Mouse (Mus musculus) stomach, postnatal 0 days (tissue): ENCODE results near the gene Arpc5l. TPM values are rescaled to one million over a fixed set of nuclear protein-coding genes. Genes with fewer than 3 reads are reported as not detected.

Experiments used
- ATAC-seq: fragments of 200-750 bp; cut with Nextera tagmentation; 2 replicates; pipeline ENCODE4 v1.8.0; 2017; ENCODE audit not compliant: low FRiP score, low TSS enrichment
- DNase-seq: peaks from one replicate; pipeline ENCODE4 v3.0.0-alpha.2; 2016; ENCODE audit warnings: low spot score
- H3K27ac ChIP-seq: fragments of 300-500 bp; sonication (generic); replicated peaks from 2 replicates; pipeline ENCODE4 v1.5.1; 2014; ENCODE audit warnings: mild to moderate bottlenecking, control low read depth
- H3K27me3 ChIP-seq: fragments of 300-500 bp; sonication (generic); 2 replicates; pipeline ENCODE4 v1.6.1; 2014; ENCODE audit warnings: low read length; ENCODE audit not compliant: control insufficient read depth, insufficient read depth
- H3K36me3 ChIP-seq: fragments of 300-500 bp; sonication (generic); 2 replicates; pipeline ENCODE4 v1.6.1; 2014; ENCODE audit warnings: low read length, mixed read lengths; ENCODE audit not compliant: control insufficient read depth, insufficient read depth
- H3K4me1 ChIP-seq: fragments of 300-500 bp; sonication (generic); replicated peaks from 2 replicates; pipeline ENCODE4 v1.6.1; 2014; ENCODE audit warnings: antibody characterized with exemption; ENCODE audit not compliant: control insufficient read depth, insufficient read depth
- H3K4me2 ChIP-seq: fragments of 300-500 bp; sonication (generic); replicated peaks from 2 replicates; pipeline ENCODE4 v1.6.1; 2014; ENCODE audit warnings: low read depth, mild to moderate bottlenecking, control low read depth, moderate library complexity
- H3K4me3 ChIP-seq: fragments of 300-500 bp; sonication (generic); 2 replicates; pipeline ENCODE4 v1.5.1; 2014; ENCODE audit warnings: low read depth, low read length, control low read depth
- H3K9ac ChIP-seq: fragments of 300-500 bp; sonication (generic); 2 replicates; pipeline ENCODE4 v1.6.1; 2014; ENCODE audit warnings: mild to moderate bottlenecking, low read length, control low read depth, mixed read lengths
- H3K9me3 ChIP-seq: fragments of 300-500 bp; sonication (generic); 2 replicates; pipeline ENCODE4 v1.6.1; 2016; ENCODE audit warnings: low read length; ENCODE audit not compliant: control insufficient read depth
- CTCF ChIP-seq: IDR thresholded peaks from 2 replicates; pipeline ENCODE4 v1.5.1; 2016; ENCODE audit warnings: antibody characterized with exemption, low read depth, mild to moderate bottlenecking, moderate library complexity
- EP300 ChIP-seq: optimal IDR thresholded peaks from 2 replicates; pipeline ENCODE3; 2016; ENCODE audit warnings: antibody characterized with exemption
- WGBS: fragments of 180-500 bp; shearing (Covaris S2); extraction: QIAGEN DNeasy Blood & Tissue Kit; methylation state at CpG from one replicate; pipeline ENCODE4 v1.1.7; 2014; 5-methylcytosine and 5-hydroxymethylcytosine counted together
- polyA plus RNA-seq: library from polyadenylated mRNA; unstranded; fragments of >200 nt; fragmentation: Nextera tagmentation; extraction: Ambion mirVana; gene quantifications from 2 replicates; pipeline ENCODE4 v1.2.1, GENCODE M21; 2015

The Arpc5l gene
- polyA plus RNA-seq, 1 experiment from 2014 or later: 142 TPM

DNA sequence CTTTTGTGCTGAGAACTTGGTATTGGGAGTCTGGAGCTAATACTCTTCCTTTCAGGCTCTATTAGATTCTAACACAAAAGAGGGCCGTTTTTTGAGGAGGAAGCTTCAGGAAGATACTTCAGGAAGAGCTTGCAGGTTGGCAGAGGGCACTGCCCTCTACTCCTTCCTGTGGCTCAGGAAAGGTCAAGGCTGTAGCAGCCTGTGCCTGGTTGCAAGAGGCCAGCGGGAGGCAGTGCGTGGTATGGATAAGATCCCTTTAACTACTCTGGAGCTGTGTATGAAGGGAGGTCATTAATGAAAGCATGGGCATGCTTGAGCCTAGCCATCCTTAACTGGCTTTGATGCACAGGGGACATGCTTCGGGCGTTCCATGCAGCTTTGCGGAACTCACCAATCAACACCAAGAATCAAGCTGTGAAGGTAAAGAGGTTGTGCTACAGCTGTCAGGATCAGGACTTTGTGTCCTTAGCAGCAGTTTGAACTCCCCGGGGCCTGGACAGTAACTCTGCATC is 7.7 kb downstream of the Arpc5l start:
- peaks cover 30% of the 10 kb centered on the region for H3K36me3 ChIP-seq
- ATAC-seq: no peak
- no peak for TF ChIP-seq CTCF
- TF ChIP-seq EP300: no peak
- no peak overlapping the region for H3K4me2 ChIP-seq
- no peak for DNase-seq
- no peak overlapping the region for H3K9ac ChIP-seq
- 0 out of 2 replicates have a peak, but pooled peaks cover 4% of the 10 kb centered on the region for H3K4me1 ChIP-seq
- no peaks in the 10 kb centered on the region for H3K27me3 ChIP-seq
- no peak overlapping the region for H3K4me3 ChIP-seq
- no peak overlapping the region for H3K27ac ChIP-seq
- WGBS: 91% methylated on average over 7 of the region's 7 CpGs
- no peaks in the 10 kb centered on the region for H3K9me3 ChIP-seq

DNA sequence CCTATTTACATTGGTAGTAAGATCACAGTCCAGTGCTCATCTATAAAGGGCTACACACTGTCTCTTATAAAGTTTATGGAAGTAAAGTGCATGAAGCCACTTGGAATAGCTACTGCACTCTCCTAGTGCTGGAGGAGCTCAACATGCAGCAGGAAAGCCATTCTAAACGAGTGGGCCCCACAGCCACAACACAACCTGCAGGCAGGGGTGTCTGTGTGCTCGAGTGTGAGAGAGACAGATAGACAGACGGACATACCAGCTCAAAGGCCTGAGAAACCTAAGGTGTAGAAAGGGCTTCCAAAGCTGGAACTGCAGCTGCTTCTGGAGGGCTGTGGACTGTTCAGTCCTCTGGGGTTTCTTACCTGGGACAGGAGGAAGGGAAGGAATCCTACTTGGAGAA is 11.4 kb downstream of the Arpc5l start:
- 73% methylated on average over 3 of the region's 3 CpGs for WGBS
- Histone ChIP-seq H3K9me3 (no peaks in the 10 kb centered on the region), H3K4me2 (no peak overlapping the region), H3K4me3 (no peak overlapping the region), H3K9ac (no peak overlapping the region), H3K36me3 (peaks cover 52% of the 10 kb centered on the region), H3K27me3 (no peaks in the 10 kb centered on the region), H3K4me1 (no peaks in the 10 kb centered on the region), H3K27ac (no peak overlapping the region)
- DNase-seq (no peak), ATAC-seq (no peak)
- TF ChIP-seq EP300: no peak
- TF ChIP-seq CTCF: no peak

DNA sequence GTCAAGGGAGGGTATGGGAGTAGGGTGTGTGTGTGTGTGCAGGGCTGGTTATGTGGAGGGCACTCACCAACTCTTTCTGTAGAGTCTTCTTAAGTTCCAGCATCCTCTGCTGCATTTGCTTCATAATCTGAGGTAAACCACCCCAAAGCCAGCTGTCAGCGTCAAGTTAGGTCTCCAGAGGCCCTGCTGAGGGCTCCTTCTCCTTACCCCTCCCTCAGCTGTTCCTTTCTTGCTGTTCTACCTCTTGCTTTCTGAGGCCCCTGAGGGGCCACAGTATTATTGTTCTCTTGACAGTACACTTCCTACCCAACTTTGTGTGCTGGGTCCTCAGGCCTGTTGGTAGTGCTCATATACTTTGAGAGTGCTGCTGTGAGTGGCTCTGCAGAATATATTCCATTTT is 14.9 kb downstream of the Arpc5l start:
- Histone ChIP-seq H3K4me3 (no peak overlapping the region), H3K36me3 (peaks cover 64% of the 10 kb centered on the region), H3K9ac (no peak overlapping the region), H3K4me1 (no peaks in the 10 kb centered on the region), H3K4me2 (no peak overlapping the region), H3K27ac (no peak overlapping the region), H3K9me3 (no peaks in the 10 kb centered on the region), H3K27me3 (no peaks in the 10 kb centered on the region)
- DNase-seq (no peak), ATAC-seq (no peak)
- no peak for TF ChIP-seq CTCF
- TF ChIP-seq EP300: no peak
- WGBS: 81% methylated on average over 1 of the region's 1 CpGs

DNA sequence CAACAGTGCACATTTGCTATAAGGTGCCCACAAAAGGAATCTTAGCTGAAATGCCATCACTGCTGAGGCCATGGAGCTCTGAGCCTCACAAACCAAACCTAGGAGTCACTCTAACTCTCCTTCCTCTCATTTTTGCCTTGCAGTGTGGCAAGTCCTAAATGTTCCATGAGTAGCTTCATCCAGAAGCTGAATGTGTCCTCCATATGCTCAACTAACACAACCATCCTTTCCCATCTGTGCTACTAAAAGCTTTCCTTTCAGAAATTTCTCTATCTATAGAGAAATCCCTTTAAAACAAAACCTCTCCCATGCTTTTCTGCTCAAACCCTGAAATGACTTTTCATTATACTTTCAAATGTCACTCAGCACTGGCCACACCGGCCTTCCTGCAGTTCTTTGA is 26.5 kb downstream of the Arpc5l start:
- H3K4me1 ChIP-seq: no peaks in the 10 kb centered on the region
- no peak overlapping the region for H3K4me2 ChIP-seq
- TF ChIP-seq CTCF: no peak
- no peak for TF ChIP-seq EP300
- H3K9ac ChIP-seq: no peak overlapping the region
- DNase-seq (no peak), ATAC-seq (no peak)
- no peaks in the 10 kb centered on the region for H3K27me3 ChIP-seq
- no peak overlapping the region for H3K27ac ChIP-seq
- H3K4me3 ChIP-seq: no peak overlapping the region
- 97% methylated on average over 1 of the region's 1 CpGs for WGBS
- no peaks in the 10 kb centered on the region for H3K9me3 ChIP-seq
- H3K36me3 ChIP-seq: peaks cover 18% of the 10 kb centered on the region

DNA sequence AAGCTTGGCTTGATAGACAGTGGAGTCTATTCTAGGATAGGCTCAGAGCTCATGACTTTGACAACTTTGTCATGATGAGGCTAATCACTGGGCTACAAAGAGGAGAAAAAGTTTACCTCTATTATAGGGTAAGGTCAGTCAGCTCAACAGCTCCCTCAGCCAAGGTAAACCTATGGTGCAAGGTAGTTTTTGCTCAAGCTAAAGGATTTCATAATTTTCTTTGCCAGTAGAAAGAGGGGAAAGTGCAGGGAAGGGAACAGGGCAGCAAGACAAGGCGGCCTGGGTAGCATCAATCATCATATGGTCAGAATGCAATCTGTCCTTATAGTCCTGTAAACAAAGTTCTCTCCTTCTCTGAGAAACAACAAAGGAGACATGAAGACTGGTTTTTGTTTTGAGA is 35.1 kb downstream of the Arpc5l start:
- H3K27me3 ChIP-seq: no peaks in the 10 kb centered on the region
- no peaks in the 10 kb centered on the region for H3K4me1 ChIP-seq
- 98% methylated on average over 1 of the region's 1 CpGs for WGBS
- no peak for TF ChIP-seq EP300
- TF ChIP-seq CTCF: no peak
- H3K9me3 ChIP-seq: no peaks in the 10 kb centered on the region
- H3K4me2 ChIP-seq: no peak overlapping the region
- H3K4me3 ChIP-seq: no peak overlapping the region
- H3K36me3 ChIP-seq: peaks cover 14% of the 10 kb centered on the region
- ATAC-seq: no peak
- no peak overlapping the region for H3K9ac ChIP-seq
- H3K27ac ChIP-seq: no peak overlapping the region
- no peak for DNase-seq

DNA sequence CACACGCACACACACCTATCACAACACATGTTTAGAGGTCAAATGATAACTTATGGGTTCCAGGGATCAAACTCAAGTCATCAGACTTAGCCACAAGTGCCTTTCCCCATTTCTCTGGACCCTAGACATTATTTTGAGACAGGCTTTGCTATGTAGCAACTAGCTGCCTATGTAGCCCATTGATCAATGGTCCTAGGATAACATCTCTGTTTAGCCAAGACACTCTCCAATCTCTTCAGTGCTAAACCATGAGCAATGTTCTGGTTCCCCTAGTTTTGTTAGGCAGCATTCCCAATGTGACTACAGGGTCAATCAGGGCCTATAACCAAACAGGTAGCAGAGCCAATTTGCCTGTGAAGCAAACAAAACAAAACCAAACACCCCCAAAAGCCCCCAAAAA is 43.4 kb downstream of the Arpc5l start:
- Histone ChIP-seq H3K36me3 (peaks cover 9% of the 10 kb centered on the region), H3K4me1 (no peaks in the 10 kb centered on the region), H3K4me2 (no peak overlapping the region), H3K9me3 (no peaks in the 10 kb centered on the region), H3K27me3 (no peaks in the 10 kb centered on the region), H3K4me3 (no peak overlapping the region), H3K9ac (no peak overlapping the region), H3K27ac (no peak overlapping the region)
- no peak for ATAC-seq
- 95% methylated on average over 1 of the region's 1 CpGs for WGBS
- no peak for DNase-seq
- TF ChIP-seq EP300: no peak
- TF ChIP-seq CTCF: no peak
